Mouse (Mus musculus) megakaryocyte, embryonic 14.5 days (primary cell): ENCODE results near the gene Cryzl2.

ENCODE experiments used
- FLI1 ChIP-seq: IDR thresholded peaks from 2 replicates; pipeline ENCODE4 v1.6.1; 2012; ENCODE audit warnings: low read length, inconsistent platforms, mixed read lengths
- GATA1 ChIP-seq: IDR thresholded peaks from 3 replicates; pipeline ENCODE4 v1.6.1; 2012; ENCODE audit warnings: mixed read lengths, low read length, inconsistent platforms, borderline replicate concordance

DNA sequence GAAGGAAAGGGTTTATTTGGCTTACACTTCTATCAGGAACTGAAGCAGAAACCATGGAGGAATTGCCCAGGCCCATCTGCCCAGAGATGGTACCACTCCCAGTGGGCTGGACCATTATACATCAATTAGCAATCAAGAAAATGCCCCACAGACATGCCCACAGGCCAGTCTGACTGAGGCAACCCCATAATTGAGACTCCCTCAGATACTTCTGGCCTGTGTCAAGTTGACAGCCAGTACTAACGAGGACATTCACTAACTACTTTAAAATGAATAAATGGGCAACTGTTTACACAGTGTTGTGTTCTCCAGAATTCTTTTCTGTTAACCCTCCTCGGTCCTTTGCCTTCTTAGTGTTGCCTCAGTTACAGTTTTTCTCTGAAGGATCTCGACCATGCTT lies 4.0 kb downstream of the Cryzl2 start:
- TF ChIP-seq FLI1 (no peak), GATA1 (no peak)
